Mouse (Mus musculus): ENCODE data around the gene Dcst2. TPM values are rescaled to one million over a fixed set of nuclear protein-coding genes. Genes with fewer than 3 reads are reported as not detected.

Gene Dcst2
- polyA plus RNA-seq, 1 experiment from 2014 or later = 0.23 TPM

DNA sequence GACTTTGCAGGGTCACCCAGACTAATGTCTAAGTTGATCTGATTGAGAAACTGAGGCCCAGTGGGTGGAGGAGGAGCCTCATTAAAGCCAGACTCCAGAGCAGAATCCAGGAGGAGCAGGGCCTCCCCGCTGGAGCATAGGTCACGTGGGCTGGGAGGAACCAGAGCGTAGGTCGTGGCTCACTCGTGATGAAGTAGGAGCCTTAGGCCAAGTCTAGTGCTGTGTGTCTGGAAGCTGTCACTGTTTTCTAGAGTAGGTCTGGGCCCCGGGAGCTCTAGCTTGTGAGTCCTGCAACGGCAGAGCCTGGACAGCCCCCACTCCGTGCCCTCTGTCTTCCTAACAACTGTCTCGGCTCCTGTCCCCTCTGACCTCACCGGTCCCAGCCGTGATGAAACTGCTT, 5.6 kb downstream of the Dcst2 start:
- no peak for ATAC-seq (ENCODE audit: insufficient number of reproducible peaks, low FRiP score, low TSS enrichment, low read depth)
- Histone ChIP-seq H3K27ac (no peak overlapping the region), H3K4me3 (no peak overlapping the region), H3K4me1 (no peaks in the 10 kb centered on the region), H3K9me3 (no peaks in the 10 kb centered on the region), H3K27me3 (no peaks in the 10 kb centered on the region; the same call in 1 of the 2 replicates), H3K4me2 (no peak overlapping the region), H3K9ac (no peak overlapping the region), H3K36me3 (no peaks in the 10 kb centered on the region)
- 50% methylated on average over 11 of the region's 11 CpGs for WGBS

DNA sequence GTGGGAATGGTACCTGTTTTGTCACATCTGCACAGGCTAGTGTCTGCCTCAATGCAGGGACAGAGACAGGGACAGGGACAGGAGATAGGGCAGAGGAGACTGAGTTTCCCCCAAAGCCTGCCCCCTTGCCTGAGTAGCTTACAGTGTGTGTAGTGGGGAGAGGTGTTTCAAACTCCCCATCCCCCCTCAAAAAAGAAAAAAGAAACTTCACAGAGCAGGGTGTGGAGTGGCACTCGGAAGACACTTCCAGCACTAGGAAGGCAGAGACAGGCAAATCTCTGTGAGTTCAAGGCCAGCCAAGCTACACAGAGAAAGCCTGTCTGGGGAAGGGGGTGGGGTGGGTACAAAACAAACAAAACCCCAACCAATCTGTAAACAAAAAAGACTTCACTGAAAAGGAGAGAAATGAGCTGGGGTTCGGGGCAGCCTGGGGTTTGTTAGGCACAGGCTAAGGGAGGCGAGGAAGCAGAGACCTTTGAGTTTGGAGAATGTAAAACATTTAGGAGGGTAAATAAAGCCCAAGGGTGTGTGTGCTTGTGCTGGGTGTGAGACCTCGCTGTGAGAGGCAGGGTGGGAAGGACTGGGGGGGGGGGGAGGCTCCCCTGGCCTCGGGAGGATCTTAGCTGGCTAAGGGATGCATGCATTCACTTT, 11.9 kb downstream of the Dcst2 start:
- H3K4me2 ChIP-seq = no peak overlapping the region
- H3K36me3 ChIP-seq = no peaks in the 10 kb centered on the region
- no peak for ATAC-seq (ENCODE audit: insufficient number of reproducible peaks, low FRiP score, low TSS enrichment, low read depth)

DNA sequence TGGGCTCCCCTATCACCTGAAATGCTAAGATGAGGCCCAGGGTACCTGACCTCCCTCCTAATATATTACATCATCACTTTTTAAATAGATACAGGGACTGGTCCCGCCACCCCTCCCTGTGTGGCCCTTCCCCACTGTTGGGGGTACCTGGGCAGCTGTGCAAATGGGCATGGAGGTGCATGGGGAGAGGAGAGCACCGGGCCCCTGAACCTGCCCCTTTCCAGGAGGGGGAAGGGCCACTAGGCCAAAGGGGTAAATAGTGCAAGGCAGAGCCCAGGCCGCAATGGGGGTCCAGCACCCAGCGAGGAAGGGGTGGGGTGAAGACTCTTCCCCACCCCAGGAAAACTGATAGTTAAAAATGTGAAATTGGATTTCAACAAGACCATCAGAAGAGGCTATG, 16.1 kb downstream of the Dcst2 start:
- H3K36me3 ChIP-seq = peaks cover 9% of the 10 kb centered on the region; the same call in 1 of the 2 replicates
- 0 out of 2 replicates have a peak overlapping the region, but pooled peaks have one; percentile 2 for H3K27ac ChIP-seq
- peaks cover 19% of the 10 kb centered on the region for H3K4me1 ChIP-seq
- H3K9ac ChIP-seq = no peak overlapping the region
- peak overlapping the region; percentile 55; the same call in 1 of the 2 replicates for H3K4me3 ChIP-seq
- H3K27me3 ChIP-seq = no peaks in the 10 kb centered on the region
- peak overlapping the region; percentile 76 for H3K4me2 ChIP-seq
- 74% methylated on average over 4 of the region's 4 CpGs for WGBS
- no peak for ATAC-seq (ENCODE audit: insufficient number of reproducible peaks, low FRiP score, low TSS enrichment, low read depth)
- no peaks in the 10 kb centered on the region for H3K9me3 ChIP-seq

More for the DNA sequence above, 11.9 kb downstream of the Dcst2 start:
- Histone ChIP-seq H3K4me3 (no peak overlapping the region), H3K27ac (no peak overlapping the region), H3K27me3 (no peaks in the 10 kb centered on the region), H3K9ac (no peak overlapping the region), H3K4me1 (peaks cover 12% of the 10 kb centered on the region), H3K9me3 (no peaks in the 10 kb centered on the region)
- WGBS = 50% methylated on average over 5 of the region's 5 CpGs

DNA sequence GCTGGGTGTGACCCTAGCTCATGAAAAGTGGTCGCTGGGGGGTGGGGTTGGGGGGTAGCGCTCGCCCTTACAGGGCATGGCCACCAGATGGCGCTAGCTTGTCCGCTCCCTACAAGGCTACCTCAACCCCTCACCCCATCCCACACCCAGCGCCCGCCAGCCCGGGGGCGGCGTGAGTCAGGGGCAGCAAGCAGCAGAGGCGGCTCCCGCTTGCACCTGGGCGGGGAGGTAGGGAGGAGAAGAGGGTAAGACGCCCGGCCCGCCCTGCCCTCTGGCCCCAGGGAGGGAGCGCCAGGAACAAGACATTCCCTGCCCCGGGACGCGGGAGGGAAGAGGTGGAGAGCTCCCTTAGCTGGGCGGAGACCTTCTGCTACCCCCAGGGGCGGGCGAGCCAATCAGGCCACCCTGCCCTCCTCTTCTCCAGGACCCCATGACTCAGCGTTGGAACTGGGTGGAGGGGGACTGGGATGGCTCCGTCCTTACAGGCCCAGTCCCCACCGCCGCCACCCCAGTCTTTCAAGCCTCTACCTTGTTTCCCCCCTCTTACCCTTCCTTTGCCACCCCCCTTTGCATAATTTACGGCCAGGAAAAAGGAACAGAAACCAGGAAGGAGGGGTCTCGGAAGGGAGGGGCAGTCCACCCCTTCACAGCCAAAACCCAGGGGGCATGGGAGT, 16.8 kb downstream of the Dcst2 start:
- Histone ChIP-seq H3K4me1 (peaks cover 19% of the 10 kb centered on the region), H3K27me3 (no peaks in the 10 kb centered on the region), H3K4me2 (peak overlapping the region; percentile 76), H3K9ac (peak overlapping the region; percentile 54), H3K36me3 (peaks cover 9% of the 10 kb centered on the region; the same call in 1 of the 2 replicates), H3K9me3 (no peaks in the 10 kb centered on the region), H3K4me3 (peak overlapping the region; percentile 55), H3K27ac (peak overlapping the region; percentile 69)
- WGBS = 2% methylated on average over 26 of the region's 29 CpGs
- ATAC-seq (ENCODE audit: insufficient number of reproducible peaks, low FRiP score, low TSS enrichment, low read depth) = peak; percentile 88

GRCm38 (mm10) chr3:89379388-89380131, 17.8 kb downstream of the Dcst2 start:
- H3K36me3 ChIP-seq = peaks cover 9% of the 10 kb centered on the region; the same call in 1 of the 2 replicates
- H3K4me1 ChIP-seq = peaks cover 25% of the 10 kb centered on the region
- H3K4me2 ChIP-seq = no peak overlapping the region
- no peak overlapping the region for H3K9ac ChIP-seq
- no peak for ATAC-seq (ENCODE audit: insufficient number of reproducible peaks, low FRiP score, low TSS enrichment, low read depth)
- no peaks in the 10 kb centered on the region for H3K9me3 ChIP-seq
- H3K4me3 ChIP-seq = no peak overlapping the region
- H3K27me3 ChIP-seq = no peaks in the 10 kb centered on the region
- 85% methylated on average over 31 of the region's 31 CpGs for WGBS
- H3K27ac ChIP-seq = peak overlapping the region; percentile 69

GRCm38 (mm10) chr3:89380291-89380690, 18.5 kb downstream of the Dcst2 start:
- Histone ChIP-seq H3K4me2 (no peak overlapping the region), H3K27ac (no peak overlapping the region), H3K36me3 (peaks cover 9% of the 10 kb centered on the region; the same call in 1 of the 2 replicates), H3K9me3 (no peaks in the 10 kb centered on the region), H3K9ac (no peak overlapping the region), H3K4me3 (no peak overlapping the region), H3K27me3 (no peaks in the 10 kb centered on the region), H3K4me1 (peaks cover 32% of the 10 kb centered on the region)
- 93% methylated on average over 14 of the region's 14 CpGs for WGBS
- ATAC-seq (ENCODE audit: insufficient number of reproducible peaks, low FRiP score, low TSS enrichment, low read depth) = no peak

- Histone ChIP-seq H3K36me3 (peaks cover 9% of the 10 kb centered on the region; the same call in 1 of the 2 replicates), H3K9me3 (no peaks in the 10 kb centered on the region), H3K4me3 (no peak overlapping the region), H3K27ac (no peak overlapping the region), H3K27me3 (no peaks in the 10 kb centered on the region), H3K4me1 (peaks cover 36% of the 10 kb centered on the region), H3K9ac (no peak overlapping the region), H3K4me2 (no peak overlapping the region)
- ATAC-seq (ENCODE audit: insufficient number of reproducible peaks, low FRiP score, low TSS enrichment, low read depth) = no peak
- WGBS = 91% methylated on average over 18 of the region's 18 CpGs
These were observed 18.9 kb downstream of the Dcst2 start for GRCm38 (mm10) chr3:89380711-89381110.

GRCm38 (mm10) chr3:89381233-89381632, 19.5 kb downstream of the Dcst2 start:
- Histone ChIP-seq H3K4me2 (no peak overlapping the region), H3K4me1 (peaks cover 39% of the 10 kb centered on the region), H3K9ac (no peak overlapping the region), H3K27me3 (no peaks in the 10 kb centered on the region), H3K9me3 (no peaks in the 10 kb centered on the region), H3K27ac (no peak overlapping the region), H3K36me3 (peaks cover 9% of the 10 kb centered on the region; the same call in 1 of the 2 replicates), H3K4me3 (no peak overlapping the region)
- no peak for ATAC-seq (ENCODE audit: insufficient number of reproducible peaks, low FRiP score, low TSS enrichment, low read depth)
- WGBS = 80% methylated on average over 11 of the region's 11 CpGs

DNA sequence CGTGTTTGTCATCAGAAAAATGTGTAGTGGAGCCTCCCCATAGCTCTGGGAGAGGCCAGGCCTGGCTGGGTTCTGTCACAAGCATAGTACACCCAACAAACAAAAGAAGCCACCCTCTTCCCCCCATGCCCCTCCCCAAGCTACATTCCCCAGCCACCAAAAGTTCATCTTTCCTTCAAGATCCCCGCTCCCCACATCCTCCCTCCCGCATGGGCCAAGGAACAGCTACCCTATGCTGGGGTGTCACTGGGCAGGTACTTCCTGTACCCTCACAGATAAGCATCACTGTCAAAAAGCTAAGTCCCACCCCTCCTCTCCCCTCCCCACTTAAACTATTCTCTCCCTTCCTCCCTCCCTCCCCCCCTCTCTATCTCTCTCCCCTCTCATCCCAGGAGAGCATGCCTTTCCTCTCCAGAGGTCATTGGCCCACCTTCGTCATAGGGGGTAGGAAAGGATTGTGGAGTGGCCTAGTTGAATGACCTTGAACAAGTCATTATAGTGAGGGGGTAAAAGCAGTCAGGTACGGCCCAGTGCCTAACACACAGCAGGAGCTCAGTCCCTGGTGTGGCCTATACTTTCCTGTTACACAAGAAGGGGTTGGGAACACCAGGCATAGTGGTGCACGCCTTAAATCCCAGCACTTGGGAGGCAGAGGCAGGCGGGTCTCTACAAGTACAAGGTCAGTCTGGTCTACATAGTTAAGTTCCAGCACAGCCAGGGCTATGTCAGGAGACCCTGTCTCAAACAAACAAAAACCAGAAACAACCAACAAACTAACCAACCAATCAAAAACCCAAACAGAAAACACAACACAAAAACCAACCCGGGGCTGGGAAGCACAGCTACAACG, 20.5 kb downstream of the Dcst2 start:
- Histone ChIP-seq H3K9ac (no peak overlapping the region), H3K27ac (no peak overlapping the region), H3K9me3 (no peaks in the 10 kb centered on the region), H3K4me2 (no peak overlapping the region), H3K4me3 (no peak overlapping the region), H3K36me3 (peaks cover 9% of the 10 kb centered on the region; the same call in 1 of the 2 replicates), H3K4me1 (peaks cover 47% of the 10 kb centered on the region), H3K27me3 (no peaks in the 10 kb centered on the region)
- no peak for ATAC-seq (ENCODE audit: insufficient number of reproducible peaks, low FRiP score, low TSS enrichment, low read depth)
- WGBS = 83% methylated on average over 9 of the region's 9 CpGs

- Histone ChIP-seq H3K9me3 (no peaks in the 10 kb centered on the region), H3K4me3 (no peak overlapping the region), H3K4me1 (peaks cover 48% of the 10 kb centered on the region), H3K27ac (no peak overlapping the region), H3K4me2 (no peak overlapping the region), H3K36me3 (peaks cover 9% of the 10 kb centered on the region; the same call in 1 of the 2 replicates), H3K9ac (no peak overlapping the region), H3K27me3 (no peaks in the 10 kb centered on the region)
- ATAC-seq (ENCODE audit: insufficient number of reproducible peaks, low FRiP score, low TSS enrichment, low read depth) = no peak
- 67% methylated on average over 5 of the region's 5 CpGs for WGBS
These were observed 21.2 kb downstream of the Dcst2 start for GRCm38 (mm10) chr3:89382950-89383349.

DNA sequence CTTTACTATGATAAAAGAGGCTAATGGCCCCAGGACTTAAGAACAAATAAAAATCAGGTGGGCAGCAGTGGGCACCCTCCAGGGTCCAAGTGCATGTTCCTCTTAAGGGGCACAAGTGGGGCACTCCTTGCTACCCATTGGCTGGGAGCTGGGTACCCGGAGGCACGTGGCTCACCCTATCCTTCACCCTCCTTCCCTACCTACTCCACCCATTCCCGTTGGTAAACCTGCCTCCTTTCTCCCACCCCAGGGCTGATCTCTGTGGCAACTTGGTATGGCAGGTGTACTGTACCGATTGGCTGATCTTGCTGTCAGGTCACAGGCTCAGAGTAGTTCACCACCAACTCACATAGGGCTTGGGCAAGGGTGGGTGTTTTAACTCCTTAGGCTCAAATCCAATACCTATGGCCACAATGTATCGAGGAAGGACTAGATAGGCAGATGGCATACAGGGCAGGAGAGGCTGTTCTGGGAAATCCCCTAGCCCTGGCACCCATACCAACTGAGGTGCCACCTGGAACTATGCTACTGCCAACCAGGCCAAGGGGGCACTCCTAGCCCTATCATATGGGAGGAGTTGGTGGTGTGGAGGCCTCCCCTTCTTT, 22.0 kb downstream of the Dcst2 start:
- Histone ChIP-seq H3K27me3 (no peaks in the 10 kb centered on the region), H3K27ac (no peak overlapping the region), H3K4me2 (no peak overlapping the region), H3K4me1 (peaks cover 47% of the 10 kb centered on the region), H3K9me3 (no peaks in the 10 kb centered on the region), H3K9ac (no peak overlapping the region), H3K36me3 (peaks cover 9% of the 10 kb centered on the region; the same call in 1 of the 2 replicates), H3K4me3 (no peak overlapping the region)
- WGBS = 75% methylated on average over 5 of the region's 5 CpGs
- no peak for ATAC-seq (ENCODE audit: insufficient number of reproducible peaks, low FRiP score, low TSS enrichment, low read depth)
